Mouse (Mus musculus) CD4-positive, CD25-positive, alpha-beta regulatory T cell, adult 4 months (primary cell): ENCODE data around the gene Nectin4. TPM values are rescaled to one million over a fixed set of nuclear protein-coding genes. Genes with fewer than 3 reads are reported as not detected.

ENCODE experiments used
- ATAC-seq: one replicate; pipeline ENCODE4 v1.8.0; 2017
- polyA plus RNA-seq, 2 experiments: library from polyadenylated mRNA; unstranded; fragments of 100-300 nt; shearing (Covaris generic); gene quantifications; one replicate each; pipeline ENCODE4 v1.2.1; 2017

Gene Nectin4
- polyA plus RNA-seq, 2 experiments from 2014 or later = 0.12 TPM; not detected in 1

- ATAC-seq = no peak
Observed at GRCm38 (mm10) chr1:171360253-171360652, 9.6 kb upstream of the Nectin4 start.

- ATAC-seq = peak; percentile 83
Observed at GRCm38 (mm10) chr1:171360656-171361055, 9.2 kb upstream of the Nectin4 start, which contains the start of gene Klhdc9. Gene Klhdc9, minus strand, starts transcription at chr1:171360798.

- ATAC-seq = peak; percentile 73
Observed at GRCm38 (mm10) chr1:171361106-171362103, 8.5 kb upstream of the Nectin4 start.

GRCm38 (mm10) chr1:171365934-171366333 is 4.0 kb upstream of the Nectin4 start:
- no peak for ATAC-seq

GRCm38 (mm10) chr1:171372880-171373279 is 3.0 kb downstream of the Nectin4 start:
- ATAC-seq = no peak

GRCm38 (mm10) chr1:171373946-171374345 is 4.0 kb downstream of the Nectin4 start:
- ATAC-seq = no peak

- no peak for ATAC-seq
Observed at GRCm38 (mm10) chr1:171375646-171376097, 5.8 kb downstream of the Nectin4 start.

- no peak for ATAC-seq
Observed at GRCm38 (mm10) chr1:171378298-171378697, 8.4 kb downstream of the Nectin4 start.

- ATAC-seq = peak; percentile 99
Observed at GRCm38 (mm10) chr1:171379935-171380599, 10.2 kb downstream of the Nectin4 start.

- ATAC-seq = no peak
Observed at GRCm38 (mm10) chr1:171382096-171382620, 12.3 kb downstream of the Nectin4 start.

- no peak for ATAC-seq
Observed at GRCm38 (mm10) chr1:171384361-171384760, 14.5 kb downstream of the Nectin4 start.

- no peak for ATAC-seq
Observed at GRCm38 (mm10) chr1:171385171-171385570, 15.3 kb downstream of the Nectin4 start.

GRCm38 (mm10) chr1:171387099-171387498 is 17.2 kb downstream of the Nectin4 start:
- ATAC-seq = no peak

GRCm38 (mm10) chr1:171388376-171389102 is 18.6 kb downstream of the Nectin4 start, which contains the start of gene Arhgap30:
Gene Arhgap30, plus strand, starts transcription at chr1:171388954.
- peak; percentile 86 for ATAC-seq

GRCm38 (mm10) chr1:171390101-171390500 is 20.2 kb downstream of the Nectin4 start:
- ATAC-seq = peak; percentile 74

GRCm38 (mm10) chr1:171401821-171402220 is 31.9 kb downstream of the Nectin4 start:
- no peak for ATAC-seq

- ATAC-seq = no peak
Observed at GRCm38 (mm10) chr1:171402991-171403390, 33.1 kb downstream of the Nectin4 start.

GRCm38 (mm10) chr1:171407263-171407662 is 37.4 kb downstream of the Nectin4 start:
- ATAC-seq = no peak

- no peak for ATAC-seq
Observed at GRCm38 (mm10) chr1:171410231-171410630, 40.3 kb downstream of the Nectin4 start.

- peak; percentile 86 for ATAC-seq
Observed at GRCm38 (mm10) chr1:171410947-171411484, 41.1 kb downstream of the Nectin4 start, which contains the start of gene Usf1. Gene Usf1, plus strand, starts transcription at chr1:171411313.

GRCm38 (mm10) chr1:171411492-171411941 is 41.6 kb downstream of the Nectin4 start:
- ATAC-seq = peak; percentile 27

- peak; percentile 49 for ATAC-seq
Observed at GRCm38 (mm10) chr1:171412001-171412441, 42.1 kb downstream of the Nectin4 start.
